Mouse (Mus musculus) stomach, postnatal 0 days (tissue): ENCODE data around the gene Fam83g.

Experiments used
- CTCF ChIP-seq: IDR thresholded peaks from 2 replicates; pipeline ENCODE4 v1.5.1; 2016; ENCODE audit warnings: antibody characterized with exemption, low read depth, mild to moderate bottlenecking, moderate library complexity
- EP300 ChIP-seq: optimal IDR thresholded peaks from 2 replicates; pipeline ENCODE3; 2016; ENCODE audit warnings: antibody characterized with exemption

GRCm38 (mm10) chr11:61719387-61719786 lies 35.5 kb downstream of the Fam83g start:
- TF ChIP-seq EP300 (no peak), CTCF (no peak)
